Mouse (Mus musculus) liver, embryonic 14.5 days (tissue): Measurements from ENCODE around the gene Dpp6. TPM values are rescaled to one million over a fixed set of nuclear protein-coding genes. Genes with fewer than 3 reads are reported as not detected.

Experiments used
- ATAC-seq: fragments of 200-750 bp; cut with Nextera tagmentation; 2 replicates; pipeline ENCODE4 v1.8.0; 2017; ENCODE audit warnings: moderate number of reproducible peaks, mild to moderate bottlenecking, moderate library complexity; ENCODE audit not compliant: insufficient read depth
- DNase-seq, 3 experiments: peaks; one replicate each; pipeline ENCODE4 v3.0.0-alpha.2; 2012 to 2013; ENCODE audit warnings: low read depth in 3 of 3, low spot score in 3 of 3
- H3K27ac ChIP-seq: fragments of 300-500 bp; sonication (generic); 2 replicates; pipeline ENCODE4 v1.5.1; 2014; ENCODE audit warnings: moderate library complexity, mild to moderate bottlenecking, control low read depth, inconsistent platforms
- H3K27me3 ChIP-seq: fragments of 300-500 bp; sonication (generic); 2 replicates; pipeline ENCODE4 v1.6.1; 2014; ENCODE audit warnings: mild to moderate bottlenecking, low read length, moderate library complexity; ENCODE audit not compliant: control insufficient read depth, insufficient read depth
- H3K36me3 ChIP-seq: fragments of 300-500 bp; sonication (generic); replicated peaks from 2 replicates; pipeline ENCODE4 v1.6.1; 2014; ENCODE audit warnings: low read depth; ENCODE audit not compliant: control insufficient read depth, insufficient read depth
- H3K4me1 ChIP-seq, 2 experiments: fragments of 200-500 bp in 1 of 2; fragments of 300-500 bp in 1 of 2; sonication (generic) in 1 of 2; replicated peaks; 2 replicates each; pipeline ENCODE4 v1.6.1; 2012 to 2014; ENCODE audit warnings: antibody characterized with exemption in 1 of 2, inconsistent platforms in 1 of 2, low read length in 1 of 2; ENCODE audit not compliant: control insufficient read depth in 2 of 2, insufficient read depth in 2 of 2
- H3K4me2 ChIP-seq: fragments of 300-500 bp; sonication (generic); 2 replicates; pipeline ENCODE4 v1.6.1; 2014; ENCODE audit warnings: low read depth, mild to moderate bottlenecking, control low read depth, moderate library complexity
- H3K4me3 ChIP-seq, 2 experiments: fragments of 200-500 bp in 1 of 2; fragments of 300-500 bp in 1 of 2; sonication (generic) in 1 of 2; 2 replicates each; pipeline ENCODE4 v1.5.1; 2012 to 2014; ENCODE audit warnings: low read depth in 2 of 2, low read length in 2 of 2, mild to moderate bottlenecking in 2 of 2, control low read depth in 1 of 2, inconsistent platforms in 1 of 2, moderate library complexity in 1 of 2; ENCODE audit not compliant: insufficient read depth in 1 of 2
- H3K9ac ChIP-seq: fragments of 300-500 bp; sonication (generic); replicated peaks from 2 replicates; pipeline ENCODE4 v1.6.1; 2014; ENCODE audit warnings: mild to moderate bottlenecking, control low read depth, moderate library complexity
- H3K9me3 ChIP-seq: fragments of 300-500 bp; sonication (generic); 2 replicates; pipeline ENCODE4 v1.6.1; 2016; ENCODE audit warnings: low read length, mixed read lengths; ENCODE audit not compliant: control insufficient read depth
- CTCF ChIP-seq: IDR thresholded peaks from 2 replicates; pipeline ENCODE4 v1.5.1; 2016; ENCODE audit warnings: antibody characterized with exemption, low read depth, control low read depth
- EP300 ChIP-seq: IDR thresholded peaks from 2 replicates; pipeline ENCODE4 v1.6.1; 2016; ENCODE audit warnings: antibody characterized with exemption, low read depth
- WGBS: fragments of 180-500 bp; shearing (Covaris S2); extraction: QIAGEN DNeasy Blood & Tissue Kit; methylation state at CpG from one replicate; pipeline ENCODE4 v1.1.7; 2014; ENCODE audit not compliant: insufficient replicate concordance; 5-methylcytosine and 5-hydroxymethylcytosine counted together
- polyA plus RNA-seq, 2 experiments: library from polyadenylated mRNA; depleted of rRNA in 1 of 2; stranded (reverse) in 1 of 2; unstranded in 1 of 2; fragments of >200 nt; fragmentation: Nextera tagmentation in 1 of 2; extraction: Ambion mirVana in 1 of 2; gene quantifications; 2 replicates each; pipeline versions ENCODE4 v1.2.1 to v1.2.3; 2012 to 2014

Dpp6 gene
- polyA plus RNA-seq, 2 experiments: 0.30 to 0.48 TPM

DNA sequence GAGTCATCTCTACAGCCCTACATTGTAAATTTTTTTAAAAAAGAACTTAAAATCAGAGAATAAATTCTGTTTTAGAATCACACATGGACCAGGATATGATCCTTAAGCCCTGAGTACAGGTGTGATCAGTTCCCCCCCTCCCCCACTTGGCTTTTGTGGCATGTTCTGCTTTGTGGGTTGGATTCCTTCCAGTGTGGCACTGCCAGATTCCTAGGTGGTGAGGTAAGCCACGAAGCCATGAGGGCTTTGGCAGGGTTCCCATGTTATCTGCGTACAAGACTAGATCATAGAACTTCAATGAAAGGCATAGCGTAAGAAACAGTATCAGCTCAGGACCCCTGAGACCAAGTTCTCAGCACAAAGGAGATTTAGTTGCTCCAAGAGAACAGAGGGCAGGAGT, 596.0 kb downstream of the Dpp6 start:
- no peak overlapping the region for H3K27ac ChIP-seq
- ATAC-seq: no peak
- no peak overlapping the region for H3K9ac ChIP-seq
- H3K9me3 ChIP-seq: no peaks in the 10 kb centered on the region
- no peak for TF ChIP-seq EP300
- TF ChIP-seq CTCF: no peak
- 45% methylated on average over 3 of the region's 3 CpGs for WGBS
- no peaks in the 10 kb centered on the region for H3K36me3 ChIP-seq
- no peak for DNase-seq
- H3K4me3 ChIP-seq: no peak overlapping the region
- H3K4me2 ChIP-seq: no peak overlapping the region
- no peaks in the 10 kb centered on the region for H3K4me1 ChIP-seq
- no peaks in the 10 kb centered on the region for H3K27me3 ChIP-seq

DNA sequence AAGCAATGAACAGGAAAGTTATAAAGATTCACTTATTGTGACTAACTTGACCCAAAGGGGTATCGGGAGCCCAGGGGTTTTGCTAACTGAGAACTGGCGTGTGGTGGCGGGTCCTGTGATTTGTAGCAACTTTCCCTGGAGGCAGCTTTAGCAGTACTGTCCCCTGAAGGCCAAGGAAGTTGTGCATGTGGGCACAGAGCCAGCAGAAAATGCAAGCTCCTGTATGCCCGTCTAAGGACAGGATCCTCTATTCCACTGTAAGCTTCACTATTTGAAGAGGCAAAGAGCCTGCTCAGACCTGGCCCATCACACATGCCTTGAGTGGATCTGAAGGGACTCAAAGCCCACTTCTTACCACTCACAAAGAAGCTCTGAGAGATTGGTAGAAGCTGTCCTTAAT, 598.5 kb downstream of the Dpp6 start:
- H3K27me3 ChIP-seq: no peaks in the 10 kb centered on the region

DNA sequence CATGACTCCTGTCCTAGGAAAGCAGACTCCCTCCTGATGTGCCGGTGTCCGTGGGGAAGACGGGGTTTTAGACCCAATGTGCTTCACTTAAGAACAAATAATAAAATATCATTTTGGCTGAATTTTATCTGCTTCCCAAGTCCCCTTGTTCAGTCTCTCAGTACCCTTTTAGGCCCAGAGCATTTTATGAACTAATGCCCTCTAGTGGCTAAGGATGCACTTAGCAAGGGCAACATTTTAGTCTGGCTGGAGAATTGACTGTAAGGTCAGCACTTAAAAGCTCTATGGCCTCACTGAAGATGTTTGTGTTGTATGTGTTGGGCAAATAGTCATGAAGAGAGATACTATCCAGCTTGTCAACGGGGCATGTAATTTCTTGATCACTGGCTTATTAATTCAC, 599.6 kb downstream of the Dpp6 start:
- H3K9ac ChIP-seq: no peak overlapping the region
- no peak overlapping the region for H3K4me3 ChIP-seq
- H3K9me3 ChIP-seq: no peaks in the 10 kb centered on the region
- ATAC-seq: no peak
- H3K4me2 ChIP-seq: no peak overlapping the region
- H3K27ac ChIP-seq: no peak overlapping the region
- no peak for DNase-seq
- 48% methylated on average over 4 of the region's 4 CpGs for WGBS
- H3K27me3 ChIP-seq: no peaks in the 10 kb centered on the region
- no peaks in the 10 kb centered on the region for H3K36me3 ChIP-seq
- TF ChIP-seq CTCF (peak; percentile 52), EP300 (no peak)
- no peaks in the 10 kb centered on the region for H3K4me1 ChIP-seq

More for the DNA sequence above, 598.5 kb downstream of the Dpp6 start:
- no peak overlapping the region for H3K4me3 ChIP-seq
- H3K4me1 ChIP-seq: no peaks in the 10 kb centered on the region
- no peak for ATAC-seq
- no peak for DNase-seq
- H3K36me3 ChIP-seq: no peaks in the 10 kb centered on the region
- H3K9me3 ChIP-seq: no peaks in the 10 kb centered on the region
- no peak overlapping the region for H3K4me2 ChIP-seq
- WGBS: 49% methylated on average over 4 of the region's 4 CpGs
- H3K9ac ChIP-seq: no peak overlapping the region
- TF ChIP-seq EP300: no peak
- no peak for TF ChIP-seq CTCF
- no peak overlapping the region for H3K27ac ChIP-seq

DNA sequence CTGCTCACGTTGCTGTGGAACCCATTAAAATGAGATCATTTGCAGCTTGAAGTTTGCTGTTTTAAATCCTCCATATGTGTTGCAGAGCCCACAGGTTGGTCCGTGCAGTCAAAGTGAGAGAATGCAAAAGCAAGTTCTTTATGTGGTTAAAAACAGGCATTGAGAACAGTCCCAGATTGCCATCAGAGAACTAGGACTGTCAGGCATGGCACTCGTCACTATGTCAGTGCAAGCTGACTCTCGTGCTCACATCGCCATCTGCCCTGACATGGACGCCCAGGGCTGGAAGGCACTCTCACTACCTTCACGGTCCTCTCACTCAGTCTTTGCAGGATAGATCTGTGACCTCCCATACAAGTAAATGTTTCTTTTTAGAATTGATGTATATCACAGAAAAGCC, 600.4 kb downstream of the Dpp6 start:
- H3K27me3 ChIP-seq: no peaks in the 10 kb centered on the region
- no peaks in the 10 kb centered on the region for H3K9me3 ChIP-seq
- H3K36me3 ChIP-seq: no peaks in the 10 kb centered on the region
- no peak overlapping the region for H3K4me3 ChIP-seq
- WGBS: 45% methylated on average over 7 of the region's 7 CpGs
- H3K4me2 ChIP-seq: no peak overlapping the region
- H3K9ac ChIP-seq: no peak overlapping the region
- H3K27ac ChIP-seq: no peak overlapping the region
- H3K4me1 ChIP-seq: no peaks in the 10 kb centered on the region
- DNase-seq: no peak
- TF ChIP-seq EP300 (no peak), CTCF (no peak)
- ATAC-seq: no peak

DNA sequence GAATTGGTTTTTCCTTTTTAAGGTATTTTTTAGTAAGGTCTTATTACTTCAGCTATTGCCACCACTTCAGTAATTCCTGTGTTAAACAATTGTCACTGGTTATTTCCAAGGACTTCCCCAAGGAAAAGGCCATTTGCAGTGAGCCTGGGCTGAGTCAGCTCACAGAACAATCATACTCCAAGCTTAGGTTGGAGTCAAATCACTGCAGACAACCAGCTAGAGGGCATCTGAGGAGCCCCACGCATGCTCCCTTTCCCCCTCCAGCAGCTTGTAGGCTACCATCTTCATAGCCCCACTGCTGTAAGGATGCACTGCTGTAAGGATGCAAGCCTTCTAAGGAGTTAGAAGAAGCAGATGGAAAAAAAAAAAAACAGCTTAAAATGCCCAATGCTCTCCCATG, 601.9 kb downstream of the Dpp6 start:
- Histone ChIP-seq H3K27me3 (no peaks in the 10 kb centered on the region), H3K4me2 (no peak overlapping the region), H3K9me3 (no peaks in the 10 kb centered on the region), H3K9ac (no peak overlapping the region), H3K4me1 (no peaks in the 10 kb centered on the region), H3K36me3 (no peaks in the 10 kb centered on the region), H3K4me3 (no peak overlapping the region), H3K27ac (no peak overlapping the region)
- ATAC-seq (no peak), DNase-seq (no peak)
- WGBS: 33% methylated on average over 1 of the region's 1 CpGs
- TF ChIP-seq EP300 (no peak), CTCF (no peak)
